Mouse (Mus musculus): ENCODE results near the gene Ugt1a7c. TPM values are rescaled to one million over a fixed set of nuclear protein-coding genes. Genes with fewer than 3 reads are reported as not detected.

Gene Ugt1a7c
- total RNA-seq, 2 experiments from 2014 or later, result 1.2 to 2.6 TPM

DNA sequence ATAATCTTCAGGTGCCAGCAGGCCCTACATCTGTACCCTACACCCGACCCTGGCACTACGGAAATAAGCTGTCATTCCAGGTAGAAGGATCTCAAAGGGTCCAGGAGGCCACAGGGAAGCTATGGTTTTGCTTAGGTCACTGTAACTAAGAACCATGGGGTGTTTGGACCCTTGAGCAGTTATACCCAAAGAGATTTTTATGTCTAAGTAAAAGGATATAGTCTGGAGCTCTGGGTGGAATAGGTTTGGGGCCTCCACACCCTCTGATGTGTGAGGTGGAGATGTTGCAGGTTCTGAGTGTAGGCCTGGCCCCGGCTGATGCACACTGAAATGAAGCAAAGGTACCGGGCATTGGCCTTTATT, 139.4 kb downstream of the Ugt1a7c start:
- intact Hi-C loops (cut with DNase I), result no loop called here
- DNase-seq, result no peak

DNA sequence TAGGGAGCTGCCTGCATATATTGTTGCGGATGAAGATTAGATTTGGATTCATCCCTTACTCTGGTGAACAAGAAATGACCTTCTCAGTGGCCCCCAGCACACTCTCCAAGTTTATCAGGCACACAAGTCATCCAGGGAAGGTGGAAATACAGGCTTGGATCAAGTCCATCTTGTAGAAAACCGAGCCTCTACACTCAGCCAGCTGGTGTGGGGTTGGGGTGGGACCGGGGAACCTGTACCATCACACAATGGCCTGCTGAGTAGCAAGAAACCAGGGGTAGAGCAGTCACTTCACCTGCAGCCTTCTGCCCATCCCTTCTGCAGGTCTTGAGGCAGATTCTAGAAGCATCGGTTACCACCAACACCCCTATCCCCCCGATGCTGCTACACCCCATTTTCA, 139.8 kb downstream of the Ugt1a7c start:
- intact Hi-C loops (cut with DNase I), result no loop called here

DNA sequence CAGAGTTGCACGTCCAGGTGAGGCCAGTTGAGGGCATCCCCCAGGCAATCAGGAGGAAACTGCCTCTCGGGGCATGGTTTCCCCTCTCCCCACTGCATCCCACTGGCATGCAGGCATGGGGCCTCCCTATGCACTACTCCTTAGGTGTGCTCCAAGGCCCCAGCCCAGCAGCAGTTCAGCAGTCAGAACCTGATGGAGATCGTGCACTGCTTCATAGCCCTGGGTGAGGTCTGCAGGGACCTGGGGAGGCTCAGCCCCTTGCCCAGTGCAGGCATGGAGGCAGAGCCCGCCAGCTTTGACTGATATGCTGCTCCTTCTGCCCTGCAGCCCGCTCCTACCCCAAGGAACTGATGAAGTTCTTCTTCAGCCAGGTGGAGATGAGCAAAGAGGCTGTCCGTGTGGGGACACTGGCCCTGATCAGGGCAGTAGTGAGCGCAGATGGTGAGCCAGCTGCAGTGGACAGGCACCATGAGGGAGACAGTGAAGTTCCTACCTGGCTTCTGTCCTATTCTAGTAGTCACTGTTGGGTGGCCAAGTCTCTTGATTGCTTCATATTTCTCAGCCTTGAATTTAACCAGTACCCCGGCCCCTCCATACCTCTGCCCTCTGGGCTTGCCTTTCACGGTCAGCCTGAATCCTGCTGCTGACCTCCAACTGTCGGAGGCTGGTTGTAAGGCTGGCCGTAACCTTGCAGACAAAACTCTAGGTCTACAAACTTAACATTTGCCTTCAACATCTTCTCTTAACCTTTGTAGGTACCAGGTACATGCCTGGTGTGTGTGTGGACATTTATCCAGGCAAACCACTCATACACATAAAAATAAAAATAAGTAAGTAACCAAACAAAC, 140.4 kb downstream of the Ugt1a7c start:
- no peak for DNase-seq

More for the DNA sequence above, 139.8 kb downstream of the Ugt1a7c start:
- DNase-seq, result no peak

DNA sequence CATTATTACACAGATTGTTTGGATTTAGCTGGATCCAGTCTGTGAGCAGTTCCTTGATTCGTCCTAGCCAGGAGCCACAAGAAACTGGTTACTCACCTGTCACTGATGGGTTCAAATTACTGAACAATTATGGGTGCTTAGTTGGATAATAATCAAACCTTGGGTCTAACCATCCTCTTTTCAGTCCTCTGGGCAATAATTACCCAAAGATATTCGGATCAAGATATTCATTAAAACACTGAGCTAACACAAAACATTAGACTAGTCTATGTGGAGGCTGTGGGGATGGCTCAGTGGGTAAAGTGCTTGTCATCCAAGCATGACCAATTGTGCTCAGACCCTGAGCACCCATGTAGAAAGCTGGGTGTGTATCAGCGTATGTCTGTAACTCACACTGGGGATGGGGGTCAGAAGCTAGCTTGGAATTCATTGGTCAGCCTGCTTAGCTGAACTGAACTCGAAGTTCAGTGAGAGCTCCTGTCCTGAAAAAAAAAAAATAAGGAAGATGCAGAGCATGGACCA, 141.1 kb downstream of the Ugt1a7c start:
- no peak for DNase-seq
- intact Hi-C loops (cut with DNase I), result no loop called here

More for the DNA sequence above, 140.4 kb downstream of the Ugt1a7c start:
- intact Hi-C loops (cut with DNase I), result no loop called here

DNA sequence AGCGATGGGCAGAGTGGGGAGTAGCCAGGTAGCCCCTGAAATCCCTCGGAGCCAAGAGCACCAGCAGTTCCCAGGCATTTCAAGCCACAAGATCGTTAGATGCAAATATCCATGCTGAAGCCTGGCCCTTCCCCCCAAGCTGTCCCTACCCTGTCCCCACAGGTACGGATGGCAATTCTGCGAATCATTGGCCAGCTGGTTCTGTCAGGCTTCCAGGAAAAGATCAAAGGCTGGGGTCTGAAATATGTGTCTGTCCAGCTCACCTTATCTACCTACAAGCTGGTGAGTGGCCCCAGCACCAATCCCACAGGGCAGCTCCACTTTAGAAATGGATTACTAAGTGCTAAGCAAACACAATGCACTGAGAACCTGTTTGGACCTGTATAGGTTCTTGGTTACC, 142.4 kb downstream of the Ugt1a7c start:
- no peak for DNase-seq
- intact Hi-C loops (cut with DNase I), result no loop called here

DNA sequence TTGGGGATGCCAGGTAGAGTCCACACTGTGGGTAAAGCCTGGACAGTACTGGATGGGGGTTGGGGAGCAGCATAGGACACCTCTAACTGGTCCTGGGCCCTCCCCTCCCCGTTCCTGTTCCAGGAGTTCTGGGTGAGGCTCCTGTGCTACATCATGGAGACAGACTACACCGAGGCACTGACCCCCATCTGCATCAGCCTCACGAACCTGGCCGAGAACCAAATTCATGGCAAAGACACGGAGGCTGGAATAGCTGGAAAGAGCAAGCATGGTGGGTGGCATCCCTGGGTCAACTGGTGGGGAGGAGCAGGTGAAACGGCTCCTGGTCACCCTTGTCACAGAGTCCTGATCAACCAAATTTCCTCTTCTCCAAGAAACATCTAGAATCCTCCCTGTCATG, 143.9 kb downstream of the Ugt1a7c start:
- no peak for DNase-seq
- intact Hi-C loops (cut with DNase I), result no loop called here

DNA sequence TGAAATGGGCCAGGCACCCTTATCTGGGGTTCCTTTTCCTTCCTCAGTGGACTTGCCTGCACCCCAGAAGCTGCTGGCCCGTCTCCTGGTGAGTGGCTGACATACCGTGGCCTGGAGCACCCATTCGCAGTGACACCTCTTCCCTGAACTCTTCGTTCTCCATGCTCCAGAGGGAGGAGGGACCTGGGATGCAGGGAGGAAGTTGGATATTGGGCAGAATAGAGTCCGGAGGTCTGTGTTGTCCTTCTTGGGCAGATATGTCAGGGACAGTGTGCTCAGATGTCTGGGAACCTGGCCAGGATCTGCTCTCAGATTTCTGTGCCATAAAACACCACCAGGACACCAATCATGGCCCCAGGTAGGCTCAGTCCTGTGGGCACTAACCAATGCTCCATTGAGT, 145.2 kb downstream of the Ugt1a7c start:
- no peak for DNase-seq
- intact Hi-C loops (cut with DNase I), result no loop called here

DNA sequence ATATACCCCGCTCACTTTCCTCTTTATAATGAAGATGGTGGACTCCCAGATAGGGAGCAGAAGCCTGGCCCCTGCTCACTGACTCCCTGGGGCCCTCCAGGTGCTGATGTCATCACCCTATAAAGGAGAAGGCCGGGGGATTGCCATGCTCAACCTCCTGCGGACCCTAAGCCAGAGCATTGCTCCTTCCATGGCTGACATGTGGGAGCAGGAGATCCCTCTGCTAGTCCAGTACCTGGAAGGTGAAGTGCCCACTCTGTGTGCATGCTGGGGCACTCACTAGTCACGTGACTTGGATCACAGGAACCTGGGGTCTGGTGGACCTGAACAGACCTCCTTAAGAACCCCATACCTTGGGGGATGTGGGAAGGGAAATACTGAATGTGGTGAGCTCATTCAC, 145.7 kb downstream of the Ugt1a7c start:
- DNase-seq, result no peak
- intact Hi-C loops (cut with DNase I), result no loop called here

DNA sequence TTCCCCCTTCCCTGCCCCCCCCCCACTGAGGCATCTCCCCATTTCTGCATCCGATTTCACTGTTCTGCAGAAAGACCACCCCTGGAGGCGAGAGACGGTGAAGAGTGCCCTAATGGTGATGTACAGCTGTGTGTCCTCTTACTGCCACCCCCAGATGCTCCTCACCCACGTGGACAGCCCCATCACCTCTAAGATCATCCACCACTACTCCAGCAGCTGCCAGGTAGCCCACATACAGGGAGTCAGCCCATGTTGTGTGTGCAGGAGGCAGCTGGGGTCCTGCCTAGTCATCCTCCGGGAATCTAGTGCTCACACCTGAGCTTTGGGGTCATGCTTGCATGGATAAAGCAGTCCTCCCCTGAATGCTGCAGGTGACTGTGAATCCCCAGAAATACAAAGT, 149.0 kb downstream of the Ugt1a7c start:
- intact Hi-C loops (cut with DNase I), result no loop called here
- DNase-seq, result no peak

DNA sequence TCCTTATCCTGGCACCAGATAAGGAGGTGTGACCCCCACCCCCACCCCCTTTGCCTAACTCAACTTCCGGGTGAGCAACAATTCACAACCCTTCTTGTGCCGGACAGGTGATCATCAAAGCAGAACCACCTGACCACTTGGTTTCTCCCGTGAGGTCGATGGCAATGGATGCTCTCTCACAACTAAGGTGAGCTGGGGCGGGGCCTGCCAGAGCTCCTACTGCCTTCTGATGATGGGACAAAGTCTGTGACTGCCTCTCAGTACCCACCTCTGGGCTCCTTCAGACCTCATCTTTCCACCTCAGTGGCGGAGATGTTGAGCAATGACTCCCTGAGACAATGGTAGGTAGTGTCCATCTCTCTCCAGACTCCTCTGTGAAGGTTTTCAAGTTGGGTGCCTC, 151.0 kb downstream of the Ugt1a7c start:
- DNase-seq, result no peak
- intact Hi-C loops (cut with DNase I), result no loop called here

DNA sequence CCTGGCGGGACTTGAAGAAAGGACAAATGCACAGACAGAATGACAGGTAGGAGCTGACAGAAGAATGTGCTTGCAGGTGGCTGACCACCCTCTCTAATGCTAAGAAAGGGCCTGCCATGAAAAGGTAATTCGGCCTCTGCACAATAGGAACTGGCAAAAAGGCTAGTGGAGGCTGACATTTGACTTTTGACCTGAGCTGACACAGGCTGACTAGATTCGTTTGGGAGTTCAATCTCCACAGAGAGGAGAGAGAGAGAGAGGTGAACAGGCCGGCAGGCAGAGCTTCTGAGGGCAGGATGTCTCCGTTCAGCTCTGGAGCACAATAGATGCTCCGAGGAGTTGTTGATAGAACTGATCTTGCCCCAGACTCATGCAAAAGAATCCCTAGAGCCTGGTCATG, 151.5 kb downstream of the Ugt1a7c start:
- intact Hi-C loops (cut with DNase I), result no loop called here
- DNase-seq, result no peak

DNA sequence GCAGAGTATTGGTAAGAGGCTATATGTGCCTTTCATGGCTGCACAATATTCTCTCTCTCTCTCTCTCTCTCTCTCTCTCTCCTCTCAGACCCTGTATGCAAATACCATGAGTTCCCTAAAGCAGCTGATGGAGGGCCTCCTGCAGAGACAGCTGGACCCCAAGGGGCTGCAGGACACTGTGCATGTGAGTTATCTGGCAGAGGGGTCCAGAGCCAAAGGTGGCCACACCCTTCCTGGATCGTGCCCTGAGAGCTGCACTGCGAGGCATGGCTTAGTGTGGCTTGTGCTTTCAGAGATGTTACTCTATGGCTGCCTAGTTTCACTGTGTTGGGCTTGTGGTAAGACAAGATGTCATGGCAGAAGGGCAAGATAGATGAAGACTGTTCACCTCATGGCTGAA, 152.8 kb downstream of the Ugt1a7c start:
- DNase-seq, result no peak
- intact Hi-C loops (cut with DNase I), result no loop called here

DNA sequence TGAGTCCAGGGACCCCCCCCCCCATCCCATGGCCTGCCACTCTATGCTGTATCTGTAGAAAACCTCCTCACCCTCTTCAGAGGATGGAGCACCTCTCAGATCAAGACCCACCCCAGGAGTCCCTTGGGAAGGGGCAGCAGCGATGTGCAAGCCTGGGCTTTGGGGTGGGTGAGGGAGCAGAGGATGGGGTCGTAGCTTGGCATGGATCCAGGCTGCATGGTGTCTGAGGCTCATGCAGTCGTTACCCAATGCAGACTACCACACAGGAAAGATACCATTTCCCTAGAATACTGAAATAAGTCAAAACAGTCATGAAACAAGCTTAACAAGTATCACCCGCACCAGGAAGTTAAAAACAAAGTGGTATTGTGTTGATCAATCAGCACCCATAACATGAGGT, 153.8 kb downstream of the Ugt1a7c start:
- intact Hi-C loops (cut with DNase I), result no loop called here
- DNase-seq, result no peak

DNA sequence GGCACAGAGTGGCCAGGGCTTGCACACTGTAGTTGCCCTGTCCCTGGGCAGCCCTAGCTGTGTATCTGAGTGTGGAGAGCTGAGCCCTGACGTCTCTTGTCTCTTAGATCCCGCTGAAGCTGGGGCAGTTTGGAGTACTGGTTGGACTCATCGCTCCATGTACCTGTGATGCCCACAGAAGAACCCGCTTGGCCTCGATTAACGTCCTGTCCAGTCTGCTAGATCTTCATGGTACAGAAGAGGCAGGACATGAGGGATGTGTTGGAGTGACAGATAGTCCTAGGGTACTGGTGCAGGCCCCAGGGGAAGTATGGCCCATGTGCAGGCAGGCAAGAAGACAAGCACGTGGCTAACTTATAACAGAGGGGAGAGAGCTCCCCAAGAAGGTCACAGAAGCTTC, 154.7 kb downstream of the Ugt1a7c start:
- intact Hi-C loops (cut with DNase I), result no loop called here
- DNase-seq, result no peak

DNA sequence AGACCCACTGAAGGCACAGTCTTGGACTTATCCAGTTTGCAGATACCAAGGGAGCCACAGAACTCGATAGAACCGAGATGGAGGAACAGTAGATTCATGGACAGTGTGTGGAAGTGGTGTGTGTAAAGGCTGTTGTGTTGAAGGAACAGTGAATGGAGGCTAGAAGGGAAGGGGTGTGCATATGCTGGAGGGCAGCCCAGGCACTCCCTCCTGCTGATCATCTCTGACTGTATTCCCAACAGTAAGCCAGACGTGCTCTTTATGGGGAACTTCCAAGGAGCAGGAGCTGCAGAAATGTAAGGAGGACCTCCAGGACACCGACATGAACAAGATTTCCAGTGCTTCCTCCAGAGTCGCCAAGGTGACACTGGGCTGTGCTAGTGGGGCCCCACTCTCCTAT, 155.2 kb downstream of the Ugt1a7c start:
- intact Hi-C loops (cut with DNase I), result no loop called here
- DNase-seq, result no peak

DNA sequence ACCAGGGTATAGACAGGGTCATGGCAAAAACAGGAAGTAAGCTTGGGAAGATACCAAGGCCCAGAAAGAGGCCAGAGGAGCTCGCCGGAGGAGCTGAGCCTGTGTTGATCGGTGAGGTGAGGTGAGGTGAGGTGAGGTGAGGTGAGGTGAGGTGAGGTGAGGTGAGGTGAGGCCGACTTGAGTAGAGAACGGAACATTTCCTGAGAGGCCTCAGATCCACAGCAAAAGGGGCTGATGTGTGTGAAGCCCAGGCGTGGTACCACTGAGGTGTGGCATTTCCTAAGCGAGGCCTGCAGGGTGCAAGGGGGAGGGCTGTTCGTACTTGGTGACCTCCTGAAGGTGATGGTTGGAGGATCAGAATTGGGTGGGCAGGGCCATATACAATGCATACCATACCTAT, 158.2 kb downstream of the Ugt1a7c start:
- intact Hi-C loops (cut with DNase I), result no loop called here
- DNase-seq, result no peak

DNA sequence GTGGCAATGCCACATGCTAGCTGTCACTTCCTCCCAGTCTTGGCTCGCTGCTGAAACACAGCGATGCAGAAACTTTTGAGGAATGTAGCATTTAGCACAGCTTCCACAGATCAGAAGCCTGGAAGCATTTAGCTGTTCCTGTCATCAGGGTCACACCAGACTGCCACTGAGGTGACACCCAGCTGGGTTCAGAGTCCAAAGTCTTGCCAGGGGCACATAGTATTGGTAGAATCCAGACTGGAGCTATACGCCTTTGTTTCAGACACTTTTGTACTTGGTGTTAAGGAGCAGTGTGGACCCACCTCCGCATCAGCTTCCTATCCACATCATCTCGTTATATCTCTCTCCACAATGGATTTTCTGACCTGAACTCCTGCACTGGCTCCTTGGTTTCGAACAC, 158.7 kb downstream of the Ugt1a7c start:
- no peak for DNase-seq
- intact Hi-C loops (cut with DNase I), result no loop called here

DNA sequence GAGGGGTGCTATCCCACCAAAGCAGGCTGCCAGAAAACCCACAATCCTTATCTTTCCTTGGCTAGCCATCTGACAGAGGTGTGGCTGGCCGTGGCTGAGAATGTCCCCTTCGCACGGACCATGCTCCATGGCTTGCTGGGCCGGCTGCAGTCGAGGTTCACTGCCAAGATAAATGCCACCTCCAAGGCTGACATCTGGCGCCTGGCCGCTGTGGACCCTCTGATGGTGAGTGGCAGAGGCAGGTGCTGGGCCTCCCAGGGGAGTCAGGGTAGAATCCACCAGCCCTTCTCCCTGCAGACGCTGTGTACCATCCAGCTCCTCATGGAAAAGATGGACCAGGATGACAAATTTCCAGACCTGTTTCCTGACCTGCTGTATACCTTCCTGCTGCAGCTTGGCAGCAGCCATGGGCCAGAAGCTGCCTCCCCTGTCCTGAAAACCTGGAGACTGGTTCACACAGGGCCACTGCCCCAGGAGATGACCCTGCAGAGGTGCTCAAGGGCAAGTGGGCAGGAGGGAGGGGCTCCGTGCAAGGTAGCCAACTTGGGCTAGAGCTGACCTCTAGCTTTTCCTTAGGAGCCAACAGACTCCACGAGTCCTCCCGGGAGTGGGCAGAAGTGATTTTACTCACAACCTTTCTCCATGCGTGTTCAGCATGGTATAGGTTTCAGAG, 160.1 kb downstream of the Ugt1a7c start:
- intact Hi-C loops (cut with DNase I), result no loop called here
- DNase-seq, result no peak

DNA sequence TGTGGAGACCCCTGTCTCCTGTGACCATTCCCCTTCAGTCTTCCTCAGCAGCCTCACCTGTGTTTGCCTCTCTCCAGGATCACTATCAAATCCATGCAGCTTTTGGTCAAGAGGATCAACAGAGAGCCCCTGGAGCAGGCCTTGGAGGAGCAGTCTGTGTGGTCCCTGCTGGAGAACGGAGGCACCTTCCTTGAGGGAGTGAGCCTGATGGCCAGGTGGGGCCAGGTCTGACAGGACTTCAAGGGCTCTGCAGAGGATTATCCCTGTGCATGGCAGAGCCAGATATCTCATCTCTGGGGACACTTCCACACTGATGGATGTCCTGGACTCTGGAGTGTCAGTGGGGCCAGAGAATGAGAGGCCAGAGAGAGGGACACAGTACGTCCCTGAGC, 160.6 kb downstream of the Ugt1a7c start:
- intact Hi-C loops (cut with DNase I), result no loop called here
- DNase-seq, result no peak

DNA sequence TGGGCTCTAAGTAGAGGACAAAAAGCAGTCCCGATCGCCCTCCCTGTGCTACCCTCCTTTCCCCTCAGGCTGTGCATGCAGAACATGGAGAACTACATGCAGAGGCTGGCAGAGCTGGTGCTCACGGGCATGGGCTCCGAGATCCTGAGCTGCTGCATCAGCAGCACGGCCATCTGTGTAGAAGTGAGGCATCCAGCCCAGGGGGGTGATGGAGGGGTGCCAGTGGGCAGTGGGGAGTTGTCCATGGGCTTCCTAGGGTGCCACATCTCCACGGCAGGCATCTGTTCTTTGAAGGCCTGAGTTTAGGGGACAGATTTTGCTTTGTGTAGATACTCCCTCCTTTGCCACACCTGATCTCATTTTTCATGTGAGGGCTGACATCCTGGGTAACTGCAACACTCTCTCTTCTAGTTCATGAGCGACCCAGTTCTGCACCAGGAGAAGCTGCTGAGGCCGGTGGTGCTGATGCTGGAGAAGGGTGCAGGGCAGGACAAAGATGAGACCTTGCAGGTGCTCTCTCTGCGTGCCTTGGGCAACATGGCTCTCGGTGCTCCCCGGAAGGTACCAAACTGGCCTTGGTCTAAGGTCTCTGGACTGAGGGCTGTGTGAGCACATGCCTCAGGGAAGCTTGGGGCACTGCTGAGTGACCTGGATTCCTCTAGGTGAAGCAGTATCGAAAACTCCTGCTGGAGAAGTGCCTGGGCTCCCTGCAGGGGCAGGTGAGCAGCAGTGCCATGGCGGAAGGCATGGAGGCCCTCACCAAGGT, 161.3 kb downstream of the Ugt1a7c start:
- intact Hi-C loops (cut with DNase I), result no loop called here
- no peak for DNase-seq

DNA sequence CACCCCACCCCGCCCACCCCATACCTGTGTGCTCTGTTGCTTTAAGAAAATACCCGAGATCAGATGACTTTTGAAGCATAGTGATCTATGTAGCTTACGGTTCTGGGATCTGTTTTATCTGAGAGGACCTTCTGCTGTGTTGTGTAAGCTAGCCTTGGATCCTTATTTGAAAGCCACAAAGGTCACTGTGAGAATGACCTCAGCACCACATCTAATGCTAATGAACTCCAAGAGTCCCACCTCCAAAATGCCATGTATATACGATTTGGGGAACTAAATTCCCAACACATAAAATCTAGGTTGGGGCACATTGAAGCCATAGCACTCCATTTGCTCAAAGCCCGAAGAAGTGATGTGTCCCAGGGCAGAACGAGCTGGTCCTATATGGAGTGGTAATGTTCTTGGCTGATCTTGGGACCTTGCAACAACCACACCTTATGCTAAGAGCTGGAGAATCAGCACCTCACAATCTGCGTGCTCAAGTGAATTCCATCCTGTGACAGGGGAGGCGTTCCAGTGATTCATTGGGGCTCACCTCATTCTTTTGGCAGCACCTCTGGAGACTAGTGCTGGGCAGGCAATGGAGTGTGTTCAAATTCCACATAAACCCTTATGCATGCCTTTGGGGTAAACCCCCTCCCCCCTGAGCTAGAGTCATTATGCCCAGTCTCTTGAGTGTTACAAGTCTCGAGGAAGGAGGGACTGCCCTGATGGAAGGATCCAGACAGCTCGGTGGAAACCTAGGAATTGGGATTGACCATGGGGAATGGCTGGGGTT, 162.2 kb downstream of the Ugt1a7c start:
- DNase-seq, result no peak

More for the DNA sequence above, 162.2 kb downstream of the Ugt1a7c start:
- intact Hi-C loops (cut with DNase I), result no loop called here
